In the genomic region with DNA sequence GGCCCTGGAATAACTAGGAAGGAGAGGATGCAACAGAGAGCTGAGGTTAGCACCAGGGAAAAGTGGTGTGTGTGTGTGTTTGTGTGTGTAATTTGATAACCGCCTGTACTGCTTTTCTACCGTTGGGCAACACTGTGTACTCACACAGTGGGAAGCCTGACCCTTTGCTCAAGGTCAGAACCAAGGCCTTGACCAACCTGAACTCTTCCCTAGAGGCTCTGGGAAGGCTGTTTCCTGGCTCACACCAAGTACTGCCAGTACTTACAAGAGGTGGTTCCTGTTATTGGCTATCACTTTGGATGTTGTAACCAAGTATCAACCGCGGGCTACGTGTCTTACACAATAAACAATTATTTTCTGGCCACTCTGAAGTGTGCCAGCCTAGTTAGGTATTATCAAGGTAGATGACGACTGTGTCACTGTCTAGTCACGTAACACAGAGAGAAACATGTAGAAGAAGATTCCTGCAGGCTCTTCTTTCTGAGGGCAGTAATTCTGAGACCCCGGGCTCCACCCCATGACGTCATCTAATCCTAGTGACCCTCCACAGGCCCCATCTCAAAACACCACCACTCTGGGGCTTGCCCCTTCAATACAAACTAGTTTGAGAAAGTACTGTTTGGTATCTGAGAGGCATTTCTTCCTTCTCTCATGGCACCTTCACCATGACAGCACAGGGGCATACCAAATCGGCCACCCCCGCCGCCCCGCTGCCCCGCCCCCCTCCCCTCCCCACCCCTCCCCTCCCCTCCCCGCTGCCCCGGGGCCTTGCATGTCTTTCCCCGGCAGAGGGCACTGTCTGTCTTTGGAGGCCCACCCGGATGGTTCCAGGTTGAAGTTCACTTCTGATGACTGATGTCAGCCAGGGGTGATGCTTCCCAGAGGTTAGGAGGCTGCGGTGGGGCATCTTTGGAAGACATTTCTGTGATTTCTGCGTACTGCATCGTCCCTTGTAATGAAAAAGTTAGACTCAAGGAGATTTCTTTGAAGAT, we compare ENCODE assay signal across 8 mouse cellular contexts.
DNase-seq lines count a peak whose midpoint lies in the region; ATAC-seq and TF ChIP-seq lines count a peak whose summit lies in the region.

No protein-coding gene starts in this region.

- TF ChIP-seq CTCF in cerebellum, adult 2 months (IDR thresholded peaks at IDR 0.05; ENCODE audit: borderline replicate concordance, insufficient read depth, low read depth, low read length): peak; percentile 49; the same call in 1 of the 2 replicates

- no peak for TF ChIP-seq POLR2A in cerebellum, adult 2 months (IDR thresholded peaks at IDR 0.05; ENCODE audit: borderline replicate concordance, insufficient read depth, low read length)

- DNase-seq in cerebellum, adult 2 months: peak in 1 of 2 experiments; percentile 59
- DNase-seq in cerebellum, adult 9-10 months: no peak
- DNase-seq in ES-CJ7 (ENCODE audit: low read depth, low spot score): peak; percentile 59
- peak; percentile 43 for DNase-seq in hindbrain, embryonic 10.5 days (ENCODE audit: low spot score)
- DNase-seq in natural killer cell, adult 2 months (ENCODE audit: low spot score in 2 of 2): peak; percentile 9 to 18
- no peak for DNase-seq in left cerebral cortex, adult 11 months (ENCODE audit: low spot score)

- H3K4me1 ChIP-seq in cerebellum, adult 2 months (ENCODE audit: control insufficient read depth, insufficient read depth, low read length): peaks cover 9% of the 10 kb centered on the region
- peaks cover 3% of the 10 kb centered on the region; the same call in 1 of the 2 replicates for H3K4me1 ChIP-seq in embryonic facial prominence, embryonic 12.5 days
- H3K4me1 ChIP-seq in hindbrain, embryonic 10.5 days (replicated peaks): peaks cover 9% of the 10 kb centered on the region; the same call in 1 of the 2 replicates
- 0 out of 2 replicates have a peak, but pooled peaks cover 2% of the 10 kb centered on the region for H3K4me1 ChIP-seq in liver, embryonic 12.5 days

- H3K9ac ChIP-seq in embryonic facial prominence, embryonic 12.5 days: no peak overlapping the region
- H3K9ac ChIP-seq in liver, embryonic 12.5 days: no peak overlapping the region

- H3K9me3 ChIP-seq in embryonic facial prominence, embryonic 12.5 days: no peaks in the 10 kb centered on the region
- peaks cover 7% of the 10 kb centered on the region; the same call in 1 of the 2 replicates for H3K9me3 ChIP-seq in hindbrain, embryonic 10.5 days
- H3K9me3 ChIP-seq in liver, embryonic 12.5 days (replicated peaks): peaks cover 4% of the 10 kb centered on the region

- H3K27ac ChIP-seq in cerebellum, adult 2 months (ENCODE audit: insufficient read depth, low read length): no peak overlapping the region
- H3K27ac ChIP-seq in embryonic facial prominence, embryonic 12.5 days: no peak overlapping the region
- no peak overlapping the region for H3K27ac ChIP-seq in hindbrain, embryonic 10.5 days
- no peak overlapping the region for H3K27ac ChIP-seq in liver, embryonic 12.5 days

- peak overlapping the region; percentile 36 for H3K4me2 ChIP-seq in embryonic facial prominence, embryonic 12.5 days (replicated peaks)
- H3K4me2 ChIP-seq in liver, embryonic 12.5 days: peak overlapping the region; percentile 34; the same call in 1 of the 2 replicates

- WGBS in cerebellum, adult 2 months: 44% methylated on average over 16 of the region's 21 CpGs
- WGBS in embryonic facial prominence, embryonic 12.5 days: 31% methylated on average over 19 of the region's 21 CpGs
- WGBS in hindbrain, embryonic 10.5 days: 34% methylated on average over 19 of the region's 21 CpGs
- WGBS in liver, embryonic 12.5 days (ENCODE audit: insufficient replicate concordance): 32% methylated on average over 16 of the region's 21 CpGs

- H3K36me3 ChIP-seq in embryonic facial prominence, embryonic 12.5 days: no peaks in the 10 kb centered on the region
- no peaks in the 10 kb centered on the region for H3K36me3 ChIP-seq in hindbrain, embryonic 10.5 days
- no peaks in the 10 kb centered on the region; the same call in 1 of the 2 replicates for H3K36me3 ChIP-seq in liver, embryonic 12.5 days

- ATAC-seq in embryonic facial prominence, embryonic 12.5 days (ENCODE audit: insufficient number of reproducible peaks, insufficient read depth, low FRiP score, low TSS enrichment): peak; percentile 38; the same call in 1 of the 2 replicates
- ATAC-seq in liver, embryonic 12.5 days: peak; percentile 56

- no peak overlapping the region for H3K4me3 ChIP-seq in cerebellum, adult 2 months (replicated peaks; ENCODE audit: insufficient read depth, low read depth, low read length)
- 0 out of 2 replicates have a peak overlapping the region, but pooled peaks have one; percentile 15 for H3K4me3 ChIP-seq in embryonic facial prominence, embryonic 12.5 days
- H3K4me3 ChIP-seq in hindbrain, embryonic 10.5 days: peak overlapping the region; percentile 45
- no peak overlapping the region for H3K4me3 ChIP-seq in liver, embryonic 12.5 days

- no peaks in the 10 kb centered on the region for H3K27me3 ChIP-seq in cerebellum, adult 2 months (ENCODE audit: control insufficient read depth, insufficient read depth, low read length)
- H3K27me3 ChIP-seq in embryonic facial prominence, embryonic 12.5 days: no peaks in the 10 kb centered on the region
- H3K27me3 ChIP-seq in hindbrain, embryonic 10.5 days (ENCODE audit: insufficient read depth, poor library complexity, severe bottlenecking): no peaks in the 10 kb centered on the region
- H3K27me3 ChIP-seq in liver, embryonic 12.5 days (replicated peaks): no peaks in the 10 kb centered on the region

Comparison
In these comparisons a context has a peak if more than half of its experiments do, and no peak if none do; other contexts are left out.
1. DNase-seq: peak in ES-CJ7 (single experiment), hindbrain, embryonic 10.5 days (single experiment) and natural killer cell, adult 2 months (2 of 2); none in cerebellum, adult 9-10 months (single experiment) and left cerebral cortex, adult 11 months (single experiment).
2. H3K4me3 ChIP-seq: peak in embryonic facial prominence, embryonic 12.5 days (single experiment) and hindbrain, embryonic 10.5 days (single experiment); none in cerebellum, adult 2 months (single experiment) and liver, embryonic 12.5 days (single experiment).